Mouse (Mus musculus): ENCODE data around the gene Crmp1. TPM values are rescaled to one million over a fixed set of nuclear protein-coding genes. Genes with fewer than 3 reads are reported as not detected.

Gene Crmp1
- 100 to 1,000 TPM; 186 to 190 TPM for total RNA-seq (2021)
- long read RNA-seq, experiment 1, transcript Crmp1-201 (14 exons, 2,906 nt) = minor isoform, 113 of 294 reads
- long read RNA-seq, experiment 1, transcript Crmp1-202 (14 exons, 3,051 nt) = major isoform, 142 of 294 reads
- long read RNA-seq, experiment 1, partial matches to known transcripts = 19 of 294 reads
- long read RNA-seq, experiment 1, other reads (novel, unspliced or antisense) = 20 of 294 reads
- long read RNA-seq, experiment 2, transcript Crmp1-202 (14 exons, 3,051 nt) = major isoform, 107 of 220 reads
- long read RNA-seq, experiment 2, transcript Crmp1-201 (14 exons, 2,906 nt) = minor isoform, 71 of 220 reads
- long read RNA-seq, experiment 2, partial matches to known transcripts = 28 of 220 reads
- long read RNA-seq, experiment 2, other reads (novel, unspliced or antisense) = 14 of 220 reads

GRCm38 (mm10) chr5:37241651-37242151, at the start of gene Crmp1:
Gene Crmp1 (plus strand): TSS chr5:37241940.
- intact Hi-C loops (cut with DNase I) = loop anchor here (5.0 kb wide), 1 partner anchor 96 kb away; the partner anchor contains the start of genes Evc and Evc2
- peak within 1 kb of the TSS; percentile 82 for H3K27ac ChIP-seq
- H3K4me3 ChIP-seq = peak within 1 kb of the TSS; percentile 83
- DNase-seq (ENCODE audit: extremely low spot score in 1 of 2, low spot score in 2 of 2) = peak; percentile 86 to 87
- TF ChIP-seq CTCF (IDR thresholded peaks at IDR 0.05) = no peak

GRCm38 (mm10) chr5:37196196-37196595, 45.5 kb upstream of the Crmp1 start:
- no peak for TF ChIP-seq CTCF (IDR thresholded peaks at IDR 0.05)
- DNase-seq (ENCODE audit: extremely low spot score in 1 of 2, low spot score in 2 of 2) = no peak
- intact Hi-C loops (cut with DNase I) = no loop called here
- no peak overlapping the region for H3K27ac ChIP-seq
- H3K4me3 ChIP-seq = no peak overlapping the region

GRCm38 (mm10) chr5:37196666-37197250, 45.0 kb upstream of the Crmp1 start:
- DNase-seq (ENCODE audit: extremely low spot score in 1 of 2, low spot score in 2 of 2) = no peak
- Histone ChIP-seq H3K27ac (no peak overlapping the region), H3K4me3 (no peak overlapping the region)
- TF ChIP-seq CTCF (IDR thresholded peaks at IDR 0.05) = no peak
- intact Hi-C loops (cut with DNase I) = no loop called here

GRCm38 (mm10) chr5:37197423-37197822, 44.3 kb upstream of the Crmp1 start:
- intact Hi-C loops (cut with DNase I) = no loop called here
- no peak for DNase-seq (ENCODE audit: extremely low spot score in 1 of 2, low spot score in 2 of 2)
- no peak for TF ChIP-seq CTCF (IDR thresholded peaks at IDR 0.05)
- no peak overlapping the region for H3K4me3 ChIP-seq
- H3K27ac ChIP-seq = no peak overlapping the region

- no peak for TF ChIP-seq CTCF (IDR thresholded peaks at IDR 0.05)
- intact Hi-C loops (cut with DNase I) = no loop called here
- DNase-seq (ENCODE audit: extremely low spot score in 1 of 2, low spot score in 2 of 2) = no peak
- Histone ChIP-seq H3K27ac (no peak overlapping the region), H3K4me3 (no peak overlapping the region)
These were observed 43.6 kb upstream of the Crmp1 start for GRCm38 (mm10) chr5:37198011-37198688.

GRCm38 (mm10) chr5:37202285-37202684, 39.5 kb upstream of the Crmp1 start:
- intact Hi-C loops (cut with DNase I) = no loop called here
- no peak overlapping the region for H3K4me3 ChIP-seq
- no peak overlapping the region for H3K27ac ChIP-seq
- no peak for DNase-seq (ENCODE audit: extremely low spot score in 1 of 2, low spot score in 2 of 2)
- TF ChIP-seq CTCF (IDR thresholded peaks at IDR 0.05) = no peak

GRCm38 (mm10) chr5:37204886-37205285, 36.9 kb upstream of the Crmp1 start:
- Histone ChIP-seq H3K4me3 (no peak overlapping the region), H3K27ac (no peak overlapping the region)
- intact Hi-C loops (cut with DNase I) = no loop called here
- DNase-seq (ENCODE audit: extremely low spot score in 1 of 2, low spot score in 2 of 2) = no peak
- no peak for TF ChIP-seq CTCF (IDR thresholded peaks at IDR 0.05)

GRCm38 (mm10) chr5:37205420-37205819, 36.3 kb upstream of the Crmp1 start:
- intact Hi-C loops (cut with DNase I) = no loop called here
- no peak for DNase-seq (ENCODE audit: extremely low spot score in 1 of 2, low spot score in 2 of 2)
- TF ChIP-seq CTCF (IDR thresholded peaks at IDR 0.05) = peak; percentile 34
- Histone ChIP-seq H3K4me3 (no peak overlapping the region), H3K27ac (no peak overlapping the region)

- DNase-seq (ENCODE audit: extremely low spot score in 1 of 2, low spot score in 2 of 2) = no peak
- no peak for TF ChIP-seq CTCF (IDR thresholded peaks at IDR 0.05)
- Histone ChIP-seq H3K27ac (no peak overlapping the region), H3K4me3 (no peak overlapping the region)
- intact Hi-C loops (cut with DNase I) = no loop called here
These were observed 35.4 kb upstream of the Crmp1 start for GRCm38 (mm10) chr5:37206364-37206763.

- Histone ChIP-seq H3K27ac (no peak overlapping the region), H3K4me3 (no peak overlapping the region)
- no peak for TF ChIP-seq CTCF (IDR thresholded peaks at IDR 0.05)
- no peak for DNase-seq (ENCODE audit: extremely low spot score in 1 of 2, low spot score in 2 of 2)
- intact Hi-C loops (cut with DNase I) = no loop called here
These were observed 28.6 kb upstream of the Crmp1 start for GRCm38 (mm10) chr5:37212938-37213708.

GRCm38 (mm10) chr5:37213709-37214103, 28.0 kb upstream of the Crmp1 start:
- TF ChIP-seq CTCF (IDR thresholded peaks at IDR 0.05) = no peak
- no peak overlapping the region for H3K4me3 ChIP-seq

More at GRCm38 (mm10) chr5:37213709-37214103, 28.0 kb upstream of the Crmp1 start:
- no peak for DNase-seq (ENCODE audit: extremely low spot score in 1 of 2, low spot score in 2 of 2)
- H3K27ac ChIP-seq = no peak overlapping the region
- intact Hi-C loops (cut with DNase I) = no loop called here

Measured in left cerebral cortex, adult 2 months (tissue).